Mouse (Mus musculus) heart, postnatal 14 days (tissue): Measurements from ENCODE around the gene AI464131. TPM values are rescaled to one million over a fixed set of nuclear protein-coding genes. Genes with fewer than 3 reads are reported as not detected.

ENCODE experiments used
- DNase-seq, 2 experiments: peaks; one replicate each; pipeline ENCODE4 v3.0.0; 2021 to 2022
- intact Hi-C: fragments of 180-260 bp; cut with DNase I; formaldehyde crosslinking; loops from one replicate; pipeline ENCODE4 v1.15.1; 2025
- total RNA-seq, 2 experiments: library from RNA; stranded (reverse); gene quantifications; 2 replicates each; pipeline ENCODE4 v1.2.3; 2021

AI464131 gene
- total RNA-seq, 2 experiments from 2014 or later = 10.2 to 10.3 TPM

- no peak for DNase-seq
- intact Hi-C loops = loop anchor here (2.0 kb wide), 1 partner anchor 39 kb away; no protein-coding TSS in a partner anchor
These were observed 4.5 kb upstream of the AI464131 start for GRCm38 (mm10) chr4:41507326-41507924.

GRCm38 (mm10) chr4:41506906-41507305, 4.0 kb upstream of the AI464131 start:
- intact Hi-C loops = loop anchor here (2.0 kb wide), 1 partner anchor 38 kb away; no protein-coding TSS in a partner anchor
- peak; percentile 84 to 91 for DNase-seq

GRCm38 (mm10) chr4:41506156-41506555, 3.3 kb upstream of the AI464131 start:
- peak; percentile 54 to 66 for DNase-seq
- intact Hi-C loops = loop anchor here (2.0 kb wide), 1 partner anchor 37 kb away; no protein-coding TSS in a partner anchor

GRCm38 (mm10) chr4:41505131-41505551, 2.3 kb upstream of the AI464131 start:
- intact Hi-C loops = no loop called here
- no peak for DNase-seq

- no peak for DNase-seq
- intact Hi-C loops = no loop called here
These were observed 1.4 kb upstream of the AI464131 start for GRCm38 (mm10) chr4:41504325-41504724.

- DNase-seq = no peak
- intact Hi-C loops = no loop called here
These were observed 520 bp downstream of the AI464131 start for GRCm38 (mm10) chr4:41502171-41502940.

- DNase-seq = no peak
- intact Hi-C loops = no loop called here
These were observed 2.1 kb downstream of the AI464131 start for GRCm38 (mm10) chr4:41500787-41501186.

GRCm38 (mm10) chr4:41499619-41500018, 3.3 kb downstream of the AI464131 start:
- intact Hi-C loops = no loop called here
- no peak for DNase-seq

- DNase-seq = no peak
- intact Hi-C loops = no loop called here
These were observed 3.9 kb downstream of the AI464131 start for GRCm38 (mm10) chr4:41498921-41499391.

- DNase-seq = no peak
- intact Hi-C loops = no loop called here
These were observed 4.7 kb downstream of the AI464131 start for GRCm38 (mm10) chr4:41497995-41498845.

GRCm38 (mm10) chr4:41497579-41497978, 5.3 kb downstream of the AI464131 start:
- intact Hi-C loops = no loop called here
- no peak for DNase-seq

GRCm38 (mm10) chr4:41497046-41497445, 5.8 kb downstream of the AI464131 start:
- DNase-seq = no peak
- intact Hi-C loops = no loop called here

- DNase-seq = no peak
- intact Hi-C loops = no loop called here
These were observed 7.0 kb downstream of the AI464131 start for GRCm38 (mm10) chr4:41495850-41496249.

- no peak for DNase-seq
- intact Hi-C loops = no loop called here
These were observed 7.8 kb downstream of the AI464131 start for GRCm38 (mm10) chr4:41495076-41495475.

- no peak for DNase-seq
- intact Hi-C loops = no loop called here
These were observed 8.5 kb downstream of the AI464131 start for GRCm38 (mm10) chr4:41494378-41494777.

GRCm38 (mm10) chr4:41493464-41494116, 9.3 kb downstream of the AI464131 start:
- DNase-seq = no peak
- intact Hi-C loops = no loop called here

- intact Hi-C loops = no loop called here
- DNase-seq = no peak
These were observed 9.9 kb downstream of the AI464131 start for GRCm38 (mm10) chr4:41492951-41493350.

GRCm38 (mm10) chr4:41481601-41482017, 21.3 kb downstream of the AI464131 start:
- DNase-seq = peak; percentile 70 to 76
- intact Hi-C loops = no loop called here

GRCm38 (mm10) chr4:41480254-41480653, 22.6 kb downstream of the AI464131 start:
- DNase-seq = peak; percentile 73 to 76
- intact Hi-C loops = no loop called here

- intact Hi-C loops = no loop called here
- peak; percentile 48 to 62 for DNase-seq
These were observed 23.4 kb downstream of the AI464131 start for GRCm38 (mm10) chr4:41479456-41479804.
